Mouse (Mus musculus) kidney, adult 2 months (tissue): Measurements from ENCODE around the gene Rbpms2. TPM values are rescaled to one million over a fixed set of nuclear protein-coding genes. Genes with fewer than 3 reads are reported as not detected.

Experiments
- DNase-seq: peaks from one replicate; pipeline ENCODE4 v3.0.0; 2021
- H3K27ac ChIP-seq: fragments of 200-500 bp; 2 replicates; pipeline ENCODE4 v1.5.1; 2012; ENCODE audit warnings: low read depth, low read length, control low read depth, inconsistent platforms; ENCODE audit not compliant: insufficient read depth
- H3K27me3 ChIP-seq: fragments of 200-500 bp; replicated peaks from 2 replicates; pipeline ENCODE4 v1.6.1; 2012; ENCODE audit warnings: mild to moderate bottlenecking, moderate library complexity, low read length, inconsistent platforms; ENCODE audit not compliant: control insufficient read depth, insufficient read depth
- H3K36me3 ChIP-seq: fragments of 200-500 bp; 2 replicates; pipeline ENCODE4 v1.6.1; 2012; ENCODE audit warnings: mild to moderate bottlenecking, moderate library complexity, low read length, inconsistent platforms; ENCODE audit not compliant: control insufficient read depth, insufficient read depth
- H3K4me1 ChIP-seq: fragments of 200-500 bp; 2 replicates; pipeline ENCODE4 v1.6.1; 2011; ENCODE audit warnings: low read length; ENCODE audit not compliant: control insufficient read depth, insufficient read depth
- H3K4me3 ChIP-seq: fragments of 200-500 bp; 2 replicates; pipeline ENCODE4 v1.5.1; 2011; ENCODE audit warnings: mild to moderate bottlenecking, low read depth, low read length, control low read depth; ENCODE audit not compliant: insufficient read depth
- CTCF ChIP-seq: fragments of 200-500 bp; conservative IDR thresholded peaks from 2 replicates; pipeline ENCODE4 v1.5.1; 2011; ENCODE audit warnings: low read depth, mild to moderate bottlenecking, control low read depth, low read length, moderate library complexity, mixed read lengths; ENCODE audit not compliant: insufficient read depth, insufficient read length
- POLR2A ChIP-seq: fragments of 200-500 bp; IDR thresholded peaks from one replicate; pipeline ENCODE4 v1.6.1; 2011; ENCODE audit warnings: low read depth, low read length, control low read depth
- WGBS: fragments of 180-500 bp; shearing (Covaris S2); methylation state at CpG from one replicate; pipeline ENCODE4 v1.1.7; 2018; 5-methylcytosine and 5-hydroxymethylcytosine counted together
- polyA plus RNA-seq: library from polyadenylated mRNA; depleted of rRNA; stranded (reverse); fragments of >200 nt; gene quantifications from 2 replicates; pipeline ENCODE4 v1.2.3, GENCODE M21; 2012

Gene Rbpms2
- polyA plus RNA-seq, 1 experiment = 257 TPM

DNA sequence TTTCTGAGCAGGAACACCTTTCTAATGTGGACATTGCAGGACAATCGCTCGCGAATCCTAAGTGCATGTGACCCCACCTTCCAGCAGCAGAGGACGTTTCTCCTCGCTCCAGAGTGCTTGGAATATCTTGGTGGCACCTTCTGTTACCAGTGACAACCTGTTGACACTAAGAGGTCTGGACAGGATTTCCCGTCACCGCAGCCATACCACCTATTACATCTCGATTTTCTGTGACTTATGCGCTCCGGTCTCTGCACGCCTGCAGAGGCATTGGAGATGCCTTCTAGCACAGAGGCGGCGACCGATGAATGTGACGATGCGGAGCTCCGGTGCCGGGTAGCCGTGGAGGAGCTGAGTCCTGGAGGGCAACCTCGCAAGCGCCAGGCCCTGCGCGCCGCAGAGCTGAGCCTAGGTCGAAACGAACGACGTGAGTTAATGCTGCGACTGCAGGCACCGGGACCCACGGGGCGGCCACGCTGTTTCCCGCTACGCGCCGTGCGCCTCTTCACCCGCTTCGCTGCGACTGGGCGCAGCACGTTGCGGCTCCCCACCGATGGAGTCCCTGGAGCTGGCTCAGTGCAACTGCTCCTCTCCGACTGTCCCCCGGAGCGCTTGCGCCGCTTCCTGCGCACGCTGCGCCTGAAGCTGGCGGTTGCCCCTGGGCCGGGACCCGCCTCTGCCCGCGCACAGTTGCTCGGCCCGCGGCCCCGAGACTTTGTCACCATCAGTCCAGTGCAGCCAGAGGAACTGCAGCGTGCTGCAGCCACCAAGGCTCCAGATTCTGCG lies 41.7 kb upstream of the Rbpms2 start:
- peak overlapping the region; percentile 44; the same call in 1 of the 2 replicates for H3K4me3 ChIP-seq
- H3K27ac ChIP-seq = no peak overlapping the region
- no peaks in the 10 kb centered on the region for H3K36me3 ChIP-seq
- under 1% methylated on average over 64 of the region's 64 CpGs for WGBS
- DNase-seq = no peak
- peaks cover 10% of the 10 kb centered on the region; the same call in 1 of the 2 replicates for H3K4me1 ChIP-seq
- no peak for TF ChIP-seq POLR2A
- no peak for TF ChIP-seq CTCF
- H3K27me3 ChIP-seq = no peaks in the 10 kb centered on the region

DNA sequence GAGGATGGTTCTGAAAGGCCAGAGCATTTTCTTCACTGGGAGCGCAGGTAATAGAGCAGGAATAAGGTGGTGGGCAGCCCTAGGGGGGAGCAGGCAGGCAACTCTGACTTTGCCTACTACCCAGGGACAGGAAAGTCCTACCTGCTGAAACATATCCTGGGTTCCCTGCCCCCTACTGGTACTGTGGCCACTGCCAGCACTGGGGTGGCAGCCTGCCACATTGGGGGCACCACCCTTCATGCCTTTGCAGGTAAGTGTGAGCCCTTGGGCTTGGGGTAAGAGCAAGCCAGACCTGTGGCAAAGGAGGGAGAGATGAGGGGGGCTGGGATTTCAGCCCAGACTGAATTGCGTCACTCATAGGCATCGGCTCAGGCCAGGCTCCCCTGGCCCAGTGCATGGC lies 40.4 kb upstream of the Rbpms2 start:
- H3K27ac ChIP-seq = no peak overlapping the region
- no peaks in the 10 kb centered on the region for H3K27me3 ChIP-seq
- H3K36me3 ChIP-seq = no peaks in the 10 kb centered on the region
- peaks cover 10% of the 10 kb centered on the region; the same call in 1 of the 2 replicates for H3K4me1 ChIP-seq
- DNase-seq = no peak
- no peak for TF ChIP-seq POLR2A
- no peak for TF ChIP-seq CTCF
- WGBS = 84% methylated on average over 3 of the region's 3 CpGs
- H3K4me3 ChIP-seq = no peak overlapping the region

DNA sequence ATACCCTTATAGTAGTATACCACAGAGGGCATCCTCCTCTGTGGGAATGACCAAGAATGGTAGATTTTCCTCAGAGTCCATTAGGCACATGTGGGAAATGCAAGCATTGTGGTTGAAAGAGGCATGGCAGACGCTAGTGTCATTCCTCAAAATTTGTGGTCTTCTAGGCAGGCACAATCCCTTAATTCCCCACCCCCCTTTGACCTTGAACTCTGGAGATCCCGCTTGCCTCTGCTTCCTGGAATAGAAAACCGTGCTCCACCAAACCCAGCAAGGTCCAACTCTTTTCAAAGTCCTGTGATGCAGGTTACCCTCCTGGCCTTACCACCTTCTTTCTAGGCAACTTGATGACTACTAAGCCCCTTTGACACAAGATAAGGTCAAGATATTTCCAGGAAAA lies 36.7 kb upstream of the Rbpms2 start:
- Histone ChIP-seq H3K36me3 (no peaks in the 10 kb centered on the region), H3K4me1 (peaks cover 3% of the 10 kb centered on the region; the same call in 1 of the 2 replicates), H3K27me3 (no peaks in the 10 kb centered on the region), H3K27ac (no peak overlapping the region), H3K4me3 (no peak overlapping the region)
- TF ChIP-seq POLR2A (no peak), CTCF (no peak)
- no peak for DNase-seq
- 88% methylated on average over 3 of the region's 3 CpGs for WGBS

DNA sequence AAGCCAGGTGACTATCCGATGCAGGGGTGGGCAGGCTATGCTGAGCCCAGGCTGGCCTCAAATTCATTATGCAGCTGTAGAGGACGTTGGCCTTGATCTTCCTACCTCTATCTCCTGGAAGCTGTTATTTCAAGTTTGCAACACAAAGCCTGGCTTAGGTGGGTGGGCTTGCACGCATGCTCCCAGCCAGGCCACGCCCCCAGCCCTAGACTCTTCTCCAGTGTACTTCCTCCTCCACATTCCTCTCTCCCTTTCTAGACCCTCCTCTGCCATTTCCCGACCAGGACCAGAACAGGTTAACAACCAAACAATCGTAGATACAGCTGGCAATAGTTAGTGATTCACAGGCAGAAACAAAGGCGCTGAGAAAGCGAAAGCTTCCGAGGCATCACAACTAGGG lies 35.9 kb upstream of the Rbpms2 start:
- TF ChIP-seq CTCF (no peak), POLR2A (no peak)
- Histone ChIP-seq H3K27ac (no peak overlapping the region), H3K36me3 (no peaks in the 10 kb centered on the region), H3K4me1 (no peaks in the 10 kb centered on the region), H3K27me3 (no peaks in the 10 kb centered on the region; the same call in 1 of the 2 replicates), H3K4me3 (no peak overlapping the region)
- WGBS = 80% methylated on average over 9 of the region's 9 CpGs
- DNase-seq = no peak

DNA sequence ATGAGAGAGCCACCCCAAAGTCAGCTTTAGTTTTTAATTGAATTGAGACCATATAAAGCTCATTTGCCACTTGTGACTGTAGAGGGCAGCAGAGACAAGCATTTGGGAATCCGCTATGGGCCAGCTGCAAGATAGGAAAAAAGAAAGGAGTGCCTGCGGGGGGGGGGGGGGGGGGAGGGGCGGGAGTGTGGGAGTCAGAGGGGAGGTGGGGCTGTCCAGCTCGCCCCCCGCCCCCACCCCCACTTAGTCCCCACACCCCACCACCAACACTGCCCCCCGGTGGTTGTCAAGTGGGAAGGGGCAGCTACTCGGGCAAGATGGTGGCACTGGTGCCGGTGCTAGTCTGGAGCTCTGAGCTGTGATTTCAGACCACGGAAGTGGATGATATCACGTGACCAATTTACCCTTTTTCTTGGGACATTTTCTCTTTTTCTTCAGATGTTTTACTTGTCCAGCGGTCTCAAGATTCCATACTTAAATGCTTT lies 30.6 kb upstream of the Rbpms2 start:
- TF ChIP-seq CTCF (peak; percentile 57), POLR2A (no peak)
- 0 out of 2 replicates have a peak overlapping the region, but pooled peaks have one; percentile 31 for H3K4me3 ChIP-seq
- no peaks in the 10 kb centered on the region for H3K36me3 ChIP-seq
- 46% methylated on average over 7 of the region's 11 CpGs for WGBS
- DNase-seq = peak; percentile 73
- no peaks in the 10 kb centered on the region for H3K4me1 ChIP-seq
- no peaks in the 10 kb centered on the region; the same call in 1 of the 2 replicates for H3K27me3 ChIP-seq
- no peak overlapping the region for H3K27ac ChIP-seq

DNA sequence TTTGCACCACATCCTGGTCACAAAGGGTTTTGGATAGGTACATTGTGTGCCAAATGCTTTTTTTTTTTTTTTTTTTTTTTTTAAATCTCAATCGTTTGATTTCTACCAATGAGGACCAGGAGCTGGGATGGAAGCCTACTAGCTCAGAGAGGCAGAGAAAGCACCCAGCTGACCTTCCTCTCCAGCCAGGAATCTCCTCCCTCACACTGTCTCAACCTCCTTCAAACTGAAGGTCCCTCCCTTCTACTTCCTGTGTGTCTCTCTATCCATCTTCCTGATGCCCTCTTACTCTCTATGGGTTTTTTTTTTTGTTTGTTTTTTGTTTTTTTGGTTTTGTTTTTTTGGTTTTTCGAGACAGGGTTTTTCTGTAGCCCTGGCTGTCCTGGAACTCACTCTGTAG lies 28.5 kb upstream of the Rbpms2 start:
- Histone ChIP-seq H3K4me3 (no peak overlapping the region), H3K36me3 (no peaks in the 10 kb centered on the region), H3K27me3 (no peaks in the 10 kb centered on the region; the same call in 1 of the 2 replicates), H3K4me1 (no peaks in the 10 kb centered on the region; the same call in 1 of the 2 replicates), H3K27ac (no peak overlapping the region)
- DNase-seq = no peak
- 60% methylated on average over 2 of the region's 2 CpGs for WGBS
- TF ChIP-seq CTCF (no peak), POLR2A (no peak)

DNA sequence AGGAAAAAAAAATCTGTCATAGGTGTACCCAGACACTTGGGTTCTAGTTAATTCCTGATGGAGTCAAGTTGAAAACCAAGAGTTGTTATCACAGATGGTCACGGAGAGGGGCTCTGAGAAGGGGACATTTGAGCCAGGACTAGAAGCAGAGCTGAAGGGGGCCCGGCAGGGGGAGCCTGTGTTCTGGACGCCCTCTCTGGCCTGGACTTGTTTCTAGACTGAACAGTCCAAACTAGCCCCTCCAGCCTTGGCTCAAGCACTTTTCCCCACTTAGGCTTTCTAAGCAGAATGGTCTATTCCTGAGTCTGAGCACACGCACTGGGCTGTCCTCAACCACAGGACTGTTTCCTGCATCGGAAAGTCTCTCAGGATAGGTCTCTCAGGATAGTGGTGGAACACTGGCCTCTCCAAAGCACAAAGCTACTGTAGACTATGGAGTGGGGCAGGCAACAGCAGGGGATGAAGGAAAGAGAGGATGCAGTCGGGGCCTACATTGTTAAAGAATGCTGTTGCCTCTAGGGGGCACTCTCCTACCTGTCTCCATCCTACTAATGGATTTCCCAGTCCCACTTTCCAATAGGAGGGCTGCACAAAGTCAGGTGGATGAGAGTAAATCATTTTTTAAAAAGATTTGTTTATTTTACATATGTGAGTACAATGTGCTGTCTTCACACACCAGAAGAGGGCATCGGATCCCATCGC lies 25.9 kb upstream of the Rbpms2 start:
- Histone ChIP-seq H3K27ac (no peak overlapping the region), H3K27me3 (no peaks in the 10 kb centered on the region; the same call in 1 of the 2 replicates), H3K4me1 (no peaks in the 10 kb centered on the region; the same call in 1 of the 2 replicates), H3K4me3 (no peak overlapping the region), H3K36me3 (no peaks in the 10 kb centered on the region)
- WGBS = 63% methylated on average over 8 of the region's 8 CpGs
- TF ChIP-seq CTCF = peak; percentile 54
- TF ChIP-seq POLR2A = no peak
- peak; percentile 23 for DNase-seq
